Mouse (Mus musculus) forelimb bud, embryonic 11.5 days (tissue): Measurements from ENCODE around the gene Gabarap.
"Not testable (repeated sequence)": the region's sequence is repeated elsewhere in the genome, so short reads cannot be mapped to it uniquely, and the experiment has no call there.

ENCODE experiments used
- DNase-seq: peaks from one replicate; pipeline ENCODE4 v3.0.0-alpha.2; 2012; ENCODE audit warnings: low read depth, low spot score

Gabarap gene

GRCm38 (mm10) chr11:69998567-69999491, 7.9 kb downstream of the Gabarap start:
- no peak for DNase-seq

- no peak for DNase-seq
Observed at GRCm38 (mm10) chr11:69999666-70000065, 8.7 kb downstream of the Gabarap start.

GRCm38 (mm10) chr11:70000396-70000898, 9.5 kb downstream of the Gabarap start, which contains the start of gene Dvl2:
Gene Dvl2 (plus strand): TSS chr11:70000595.
- peak; percentile 96 for DNase-seq

GRCm38 (mm10) chr11:70001159-70001558, 10.2 kb downstream of the Gabarap start:
- no peak for DNase-seq

GRCm38 (mm10) chr11:70001865-70002264, 10.9 kb downstream of the Gabarap start:
- peak; percentile 60 for DNase-seq

- DNase-seq, result no peak
Observed at GRCm38 (mm10) chr11:70002471-70002870, 11.5 kb downstream of the Gabarap start.

GRCm38 (mm10) chr11:70005521-70005920, 14.6 kb downstream of the Gabarap start:
- DNase-seq, result no peak

GRCm38 (mm10) chr11:70010033-70010432, 19.1 kb downstream of the Gabarap start:
- no peak for DNase-seq

- no peak for DNase-seq
Observed at GRCm38 (mm10) chr11:70010548-70010947, 19.6 kb downstream of the Gabarap start.

- DNase-seq, result no peak
Observed at GRCm38 (mm10) chr11:70010961-70011360, 20.0 kb downstream of the Gabarap start.

- no peak for DNase-seq
Observed at GRCm38 (mm10) chr11:70012931-70013330, 22.0 kb downstream of the Gabarap start.

GRCm38 (mm10) chr11:70013408-70013807, 22.5 kb downstream of the Gabarap start:
- DNase-seq, result no peak

GRCm38 (mm10) chr11:70014051-70014450, 23.1 kb downstream of the Gabarap start:
- DNase-seq, result no peak

GRCm38 (mm10) chr11:70014880-70015558, 24.1 kb downstream of the Gabarap start, which contains the start of gene Acadvl:
Gene Acadvl (minus strand): TSS chr11:70015411.
- peak; percentile 74 for DNase-seq

GRCm38 (mm10) chr11:70015677-70016076, 24.7 kb downstream of the Gabarap start:
- DNase-seq, result no peak

- not testable (repeated sequence) for DNase-seq
Observed at GRCm38 (mm10) chr11:70016177-70016576, 25.2 kb downstream of the Gabarap start.

- no peak for DNase-seq
Observed at GRCm38 (mm10) chr11:70016669-70017068, 25.7 kb downstream of the Gabarap start, which contains the start of gene Dlg4. Gene Dlg4 (plus strand): TSS chr11:70016942.

- no peak for DNase-seq
Observed at GRCm38 (mm10) chr11:70017199-70017767, 26.3 kb downstream of the Gabarap start.

GRCm38 (mm10) chr11:70018131-70018990, 27.4 kb downstream of the Gabarap start:
- DNase-seq, result peak; percentile 86

GRCm38 (mm10) chr11:70019495-70020021, 28.6 kb downstream of the Gabarap start:
- no peak for DNase-seq
